Mouse (Mus musculus) heart, embryonic 13.5 days (tissue): ENCODE results near the gene Vkorc1. TPM values are rescaled to one million over a fixed set of nuclear protein-coding genes. Genes with fewer than 3 reads are reported as not detected.

Experiments
- ATAC-seq: fragments of 200-750 bp; cut with Nextera tagmentation; 2 replicates; pipeline ENCODE4 v1.8.0; 2017; ENCODE audit warnings: moderate TSS enrichment; ENCODE audit not compliant: insufficient number of reproducible peaks, low FRiP score, low TSS enrichment; ENCODE audit errors: extremely low read depth
- H3K27ac ChIP-seq: fragments of 300-500 bp; sonication (generic); replicated peaks from 2 replicates; pipeline ENCODE4 v1.5.1; 2015; ENCODE audit warnings: moderate library complexity, mild to moderate bottlenecking, inconsistent platforms
- H3K27me3 ChIP-seq: fragments of 300-500 bp; sonication (generic); replicated peaks from 2 replicates; pipeline ENCODE4 v1.6.1; 2015; ENCODE audit warnings: mild to moderate bottlenecking, inconsistent platforms
- H3K36me3 ChIP-seq: fragments of 300-500 bp; sonication (generic); 2 replicates; pipeline ENCODE4 v1.6.1; 2015; ENCODE audit warnings: mild to moderate bottlenecking, inconsistent platforms
- H3K4me1 ChIP-seq: fragments of 300-500 bp; sonication (generic); 2 replicates; pipeline ENCODE4 v1.6.1; 2015; ENCODE audit warnings: inconsistent platforms
- H3K4me2 ChIP-seq: fragments of 300-500 bp; sonication (generic); 2 replicates; pipeline ENCODE4 v1.6.1; 2015; ENCODE audit warnings: inconsistent platforms, mild to moderate bottlenecking, moderate library complexity
- H3K4me3 ChIP-seq: fragments of 300-500 bp; sonication (generic); 2 replicates; pipeline ENCODE4 v1.5.1; 2015; ENCODE audit warnings: moderate library complexity, mild to moderate bottlenecking, inconsistent platforms
- H3K9ac ChIP-seq: fragments of 300-500 bp; sonication (generic); 2 replicates; pipeline ENCODE4 v1.6.1; 2015; ENCODE audit warnings: inconsistent platforms, mild to moderate bottlenecking, moderate library complexity
- H3K9me3 ChIP-seq: fragments of 300-500 bp; sonication (generic); 2 replicates; pipeline ENCODE4 v1.6.1; 2016; ENCODE audit warnings: inconsistent platforms
- WGBS: fragments of 180-500 bp; shearing (Covaris S2); methylation state at CpG from one replicate; pipeline ENCODE4 v1.1.7; 2015; ENCODE audit warnings: mixed read lengths; 5-methylcytosine and 5-hydroxymethylcytosine counted together
- polyA plus RNA-seq: library from polyadenylated mRNA; unstranded; fragments of >200 nt; fragmentation: Nextera tagmentation; extraction: Ambion mirVana; gene quantifications from 2 replicates; pipeline ENCODE4 v1.2.1, GENCODE M21; 2015

Vkorc1 gene
- polyA plus RNA-seq, 1 experiment from 2014 or later, result 109 TPM

DNA sequence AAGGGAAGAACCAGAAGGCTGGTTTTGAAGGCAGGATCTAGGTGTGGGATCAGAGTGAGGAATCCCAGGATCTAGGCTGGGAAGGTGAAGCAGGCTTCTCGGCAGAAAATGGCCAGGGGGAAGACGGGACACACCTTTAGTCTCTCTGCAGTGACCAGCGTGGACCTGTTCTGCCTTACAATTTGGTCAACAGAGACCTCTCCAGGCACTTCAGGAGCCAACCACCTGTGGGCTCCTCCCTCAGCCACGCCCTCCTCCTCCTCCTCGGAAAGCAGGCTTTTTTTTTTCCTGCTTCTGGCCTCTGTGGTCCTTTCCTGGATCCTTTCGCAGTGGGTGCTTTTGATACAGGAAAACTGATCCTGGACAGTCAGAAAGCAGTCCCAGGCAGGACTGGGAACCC, 34.5 kb upstream of the Vkorc1 start, which contains the start of gene Prss8:
TSS of gene Prss8 (minus strand) at position 182 of the 400 bp plus-strand sequence.
- H3K27ac ChIP-seq, result no peak within 1 kb of the TSS
- H3K9ac ChIP-seq, result peak within 1 kb of the TSS; percentile 61
- no peaks in the 10 kb centered on the region for H3K9me3 ChIP-seq
- peaks cover 34% of the 10 kb centered on the region for H3K4me1 ChIP-seq
- H3K27me3 ChIP-seq, result peaks cover 29% of the 10 kb centered on the region
- H3K4me3 ChIP-seq, result peak within 1 kb of the TSS; percentile 40
- H3K4me2 ChIP-seq, result peak within 1 kb of the TSS; percentile 62
- ATAC-seq, result no peak
- WGBS, result 11% methylated on average over 6 of the region's 6 CpGs
- peaks cover 21% of the 10 kb centered on the region for H3K36me3 ChIP-seq

DNA sequence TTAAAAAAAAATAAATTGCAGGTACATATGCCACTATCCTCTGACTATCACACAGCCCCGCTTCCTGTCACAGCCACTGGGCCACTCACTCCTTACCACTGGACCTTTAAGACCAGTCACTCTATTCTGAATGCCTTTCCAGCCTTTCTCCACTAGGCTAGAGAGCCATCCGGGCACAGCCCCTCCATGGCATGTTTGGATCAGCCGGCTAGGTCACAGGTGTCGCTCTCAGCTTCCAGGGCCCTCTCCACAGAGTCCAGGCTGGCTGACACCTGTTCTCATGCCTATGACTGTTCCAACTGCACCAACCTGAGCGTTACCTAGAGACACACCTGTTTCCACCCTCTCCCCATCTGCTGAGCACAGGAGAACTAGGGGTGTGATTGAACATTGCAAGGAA, 33.2 kb upstream of the Vkorc1 start:
- peaks cover 29% of the 10 kb centered on the region for H3K27me3 ChIP-seq
- peak overlapping the region; percentile 62 for H3K4me2 ChIP-seq
- peaks cover 32% of the 10 kb centered on the region for H3K36me3 ChIP-seq
- H3K9ac ChIP-seq, result peak overlapping the region; percentile 61; the same call in 1 of the 2 replicates
- 40% methylated on average over 5 of the region's 5 CpGs for WGBS
- no peaks in the 10 kb centered on the region for H3K9me3 ChIP-seq
- no peak for ATAC-seq
- peaks cover 25% of the 10 kb centered on the region for H3K4me1 ChIP-seq
- H3K4me3 ChIP-seq, result peak overlapping the region; percentile 40; the same call in 1 of the 2 replicates
- H3K27ac ChIP-seq, result no peak overlapping the region

DNA sequence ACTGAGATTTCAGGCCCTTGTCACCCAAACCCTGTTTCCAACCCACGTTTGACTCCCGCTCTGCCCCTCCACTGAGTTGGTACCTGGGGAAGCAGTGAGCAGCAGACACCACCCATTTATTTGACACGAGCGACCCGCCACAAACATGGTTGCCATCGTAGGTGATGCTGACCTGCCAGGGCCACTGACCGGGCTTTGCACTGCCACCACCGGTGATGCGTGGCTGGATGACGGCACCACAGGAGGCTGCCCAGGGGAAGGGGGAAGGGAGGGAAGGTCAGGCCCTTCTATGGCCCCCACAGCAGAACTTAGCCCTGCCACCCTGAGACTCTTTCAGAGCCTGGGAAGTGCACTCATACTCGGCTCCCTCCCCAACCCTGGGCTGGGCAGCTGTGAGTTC, 32.3 kb upstream of the Vkorc1 start:
- Histone ChIP-seq H3K4me3 (no peak overlapping the region), H3K9ac (no peak overlapping the region), H3K4me2 (no peak overlapping the region), H3K9me3 (no peaks in the 10 kb centered on the region), H3K27ac (no peak overlapping the region), H3K27me3 (peaks cover 29% of the 10 kb centered on the region), H3K4me1 (peaks cover 25% of the 10 kb centered on the region), H3K36me3 (peaks cover 40% of the 10 kb centered on the region)
- 84% methylated on average over 11 of the region's 11 CpGs for WGBS
- no peak for ATAC-seq

DNA sequence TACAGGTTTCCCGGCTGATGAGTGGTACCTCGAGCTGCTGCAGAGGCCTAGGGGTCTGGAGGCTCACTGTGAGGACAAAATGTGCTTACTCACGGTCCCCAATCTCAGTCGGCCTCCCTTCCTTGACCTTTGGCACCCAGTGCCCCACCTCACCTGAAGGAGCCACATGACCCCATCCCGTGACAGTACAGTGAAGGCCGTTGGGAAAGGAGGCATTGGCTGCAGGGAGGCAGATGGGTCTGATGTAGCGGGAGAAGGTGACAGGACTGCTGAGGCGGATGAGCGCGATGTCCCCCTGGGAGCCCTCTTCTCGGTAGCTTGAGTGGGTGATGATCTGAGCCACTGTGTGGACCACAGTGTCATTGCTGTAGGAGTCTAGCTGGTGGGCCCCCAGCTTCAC, 31.4 kb upstream of the Vkorc1 start:
- H3K9ac ChIP-seq, result no peak overlapping the region
- H3K27me3 ChIP-seq, result peaks cover 29% of the 10 kb centered on the region
- no peak for ATAC-seq
- peaks cover 49% of the 10 kb centered on the region for H3K36me3 ChIP-seq
- no peak overlapping the region for H3K4me3 ChIP-seq
- H3K4me1 ChIP-seq, result peaks cover 21% of the 10 kb centered on the region
- H3K27ac ChIP-seq, result no peak overlapping the region
- no peaks in the 10 kb centered on the region for H3K9me3 ChIP-seq
- no peak overlapping the region for H3K4me2 ChIP-seq
- 81% methylated on average over 11 of the region's 11 CpGs for WGBS

DNA sequence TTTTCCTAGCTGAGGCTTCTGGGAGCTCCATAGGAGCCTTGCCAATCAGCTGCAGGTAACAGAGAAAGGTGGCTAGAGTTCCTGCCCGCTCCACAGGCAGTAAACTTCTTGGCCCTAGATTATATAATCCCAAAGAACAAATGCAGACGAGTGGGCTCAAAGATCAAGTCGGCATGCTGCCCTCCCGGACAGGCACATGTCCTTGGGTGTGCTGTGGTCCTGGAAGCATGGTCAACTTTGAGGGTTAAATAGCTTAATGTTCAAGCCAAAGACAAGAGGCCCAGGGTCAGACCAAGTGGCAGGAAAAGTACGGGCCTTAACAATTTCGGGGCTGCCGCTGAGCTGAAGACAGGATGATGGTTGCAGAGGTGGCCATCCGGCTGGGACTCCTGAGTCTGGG, 30.6 kb upstream of the Vkorc1 start:
- H3K36me3 ChIP-seq, result peaks cover 55% of the 10 kb centered on the region
- ATAC-seq, result no peak
- no peak overlapping the region for H3K4me2 ChIP-seq
- no peaks in the 10 kb centered on the region for H3K9me3 ChIP-seq
- WGBS, result 86% methylated on average over 8 of the region's 8 CpGs
- H3K27ac ChIP-seq, result no peak overlapping the region
- H3K4me1 ChIP-seq, result peaks cover 14% of the 10 kb centered on the region
- H3K9ac ChIP-seq, result no peak overlapping the region
- no peak overlapping the region for H3K4me3 ChIP-seq
- peaks cover 29% of the 10 kb centered on the region for H3K27me3 ChIP-seq

DNA sequence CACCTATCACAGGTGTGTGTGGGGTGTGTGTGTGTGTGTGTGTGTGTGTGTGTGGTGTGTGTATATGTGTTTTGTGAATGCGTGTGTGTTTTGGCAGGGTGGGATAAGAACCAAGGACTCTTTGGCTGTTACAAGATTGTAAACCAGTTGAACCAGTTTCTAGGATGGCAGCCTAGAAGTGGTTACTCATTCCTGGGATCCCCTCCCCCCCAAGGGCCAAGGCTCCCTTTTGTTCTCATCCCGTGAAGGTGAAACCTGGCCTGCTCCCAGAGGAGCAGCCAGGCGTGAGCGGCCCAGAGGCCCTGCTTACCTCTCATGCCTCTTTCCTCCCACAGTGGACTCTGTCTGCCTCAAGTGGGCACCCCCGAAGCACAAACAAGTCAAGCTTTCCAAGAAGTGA, 29.8 kb upstream of the Vkorc1 start:
- Histone ChIP-seq H3K27ac (no peak overlapping the region), H3K27me3 (peaks cover 24% of the 10 kb centered on the region), H3K36me3 (peaks cover 62% of the 10 kb centered on the region), H3K4me1 (peaks cover 14% of the 10 kb centered on the region), H3K9ac (no peak overlapping the region), H3K4me3 (no peak overlapping the region), H3K4me2 (no peak overlapping the region), H3K9me3 (no peaks in the 10 kb centered on the region)
- ATAC-seq, result no peak
- 76% methylated on average over 5 of the region's 5 CpGs for WGBS

DNA sequence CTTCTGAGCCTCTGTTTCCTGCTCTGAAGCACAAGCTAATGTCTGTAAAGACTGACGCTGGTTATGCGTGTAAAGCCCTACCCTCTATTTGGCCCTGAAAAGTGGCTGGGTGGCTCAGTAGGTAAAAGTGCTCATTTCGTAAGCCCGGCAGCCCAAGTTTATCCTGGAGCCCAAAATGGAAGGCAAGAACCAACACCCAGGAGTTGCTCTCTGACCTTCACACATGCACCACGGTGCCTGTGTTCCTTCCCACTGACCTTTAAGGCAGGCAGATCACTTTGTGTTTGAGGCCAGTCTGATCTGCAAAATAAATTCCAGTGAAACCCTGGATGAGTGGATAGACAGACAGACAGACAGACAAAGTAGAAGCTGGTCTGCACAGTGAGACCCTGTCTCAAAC, 28.3 kb upstream of the Vkorc1 start:
- no peaks in the 10 kb centered on the region for H3K9me3 ChIP-seq
- 82% methylated on average over 5 of the region's 5 CpGs for WGBS
- H3K4me1 ChIP-seq, result peaks cover 3% of the 10 kb centered on the region
- H3K27ac ChIP-seq, result no peak overlapping the region
- H3K4me3 ChIP-seq, result no peak overlapping the region
- H3K36me3 ChIP-seq, result peaks cover 65% of the 10 kb centered on the region
- no peak overlapping the region for H3K4me2 ChIP-seq
- H3K9ac ChIP-seq, result no peak overlapping the region
- H3K27me3 ChIP-seq, result peaks cover 9% of the 10 kb centered on the region
- ATAC-seq, result no peak

DNA sequence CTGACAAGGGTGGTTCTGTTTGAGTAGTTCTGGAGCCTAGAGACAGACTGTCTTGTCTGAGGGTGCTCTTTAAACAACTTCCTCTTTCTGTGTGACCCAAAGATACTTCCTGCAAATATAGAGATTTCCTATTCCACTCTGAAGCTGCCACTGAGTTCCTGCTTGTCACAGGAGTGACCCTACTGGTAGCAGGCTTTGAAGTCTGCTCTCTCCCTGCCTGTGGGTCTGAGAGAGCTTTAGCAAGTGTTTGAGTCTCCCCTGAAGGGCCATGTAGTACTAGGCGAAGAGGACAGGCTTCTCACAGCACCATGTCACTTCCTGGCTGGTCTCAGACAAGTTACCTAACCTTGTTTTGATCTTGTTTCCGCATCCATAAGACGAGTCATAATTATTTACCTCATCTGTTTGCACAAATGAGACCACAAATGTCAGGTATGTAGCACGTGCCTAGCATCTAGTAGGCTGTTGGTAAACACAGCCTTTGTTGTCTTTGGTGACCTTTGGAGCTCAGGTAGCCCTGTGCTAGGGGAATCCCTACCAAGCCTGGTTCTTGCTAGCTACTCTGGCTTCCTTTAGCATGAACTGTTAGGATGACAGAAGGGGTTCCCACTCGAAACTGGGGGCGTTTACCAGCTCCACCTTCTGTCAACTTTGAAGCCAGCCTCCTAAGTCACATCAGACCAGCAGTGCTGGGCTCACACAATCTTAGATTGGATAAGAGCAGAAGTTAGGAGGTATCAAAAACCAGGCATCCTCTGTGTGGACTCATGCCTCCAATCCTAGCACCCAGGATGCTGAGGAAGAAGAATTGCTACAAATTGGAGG, 27.2 kb upstream of the Vkorc1 start:
- WGBS, result 72% methylated on average over 6 of the region's 6 CpGs
- ATAC-seq, result no peak
- Histone ChIP-seq H3K9ac (no peak overlapping the region), H3K36me3 (peaks cover 73% of the 10 kb centered on the region), H3K27ac (no peak overlapping the region), H3K4me1 (no peaks in the 10 kb centered on the region), H3K9me3 (no peaks in the 10 kb centered on the region), H3K4me2 (no peak overlapping the region), H3K27me3 (no peaks in the 10 kb centered on the region; the same call in 1 of the 2 replicates), H3K4me3 (no peak overlapping the region)

DNA sequence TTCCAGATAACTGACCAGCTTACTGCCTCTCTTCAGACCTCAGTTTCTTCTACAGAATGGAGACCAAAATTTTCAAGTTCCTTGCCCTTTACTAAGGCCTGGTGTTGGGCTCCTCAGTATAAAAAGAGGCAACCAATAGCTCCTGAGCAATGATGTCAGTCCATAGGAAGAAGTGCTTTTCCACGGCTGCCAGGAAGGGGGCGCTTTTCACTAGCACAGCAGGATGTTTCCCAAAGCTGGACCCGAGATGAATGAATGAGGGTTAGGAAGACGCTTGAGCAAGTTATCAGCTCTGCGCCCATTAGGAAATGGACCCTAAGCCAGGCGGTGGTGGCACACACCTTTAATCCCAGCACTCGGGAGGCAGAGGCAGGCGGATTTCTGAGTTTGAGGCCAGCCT, 26.1 kb upstream of the Vkorc1 start:
- Histone ChIP-seq H3K27ac (no peak overlapping the region), H3K4me1 (no peaks in the 10 kb centered on the region), H3K36me3 (peaks cover 80% of the 10 kb centered on the region), H3K4me3 (no peak overlapping the region), H3K4me2 (no peak overlapping the region), H3K27me3 (no peaks in the 10 kb centered on the region; the same call in 1 of the 2 replicates), H3K9ac (no peak overlapping the region), H3K9me3 (no peaks in the 10 kb centered on the region)
- ATAC-seq, result no peak
- WGBS, result 64% methylated on average over 8 of the region's 8 CpGs

DNA sequence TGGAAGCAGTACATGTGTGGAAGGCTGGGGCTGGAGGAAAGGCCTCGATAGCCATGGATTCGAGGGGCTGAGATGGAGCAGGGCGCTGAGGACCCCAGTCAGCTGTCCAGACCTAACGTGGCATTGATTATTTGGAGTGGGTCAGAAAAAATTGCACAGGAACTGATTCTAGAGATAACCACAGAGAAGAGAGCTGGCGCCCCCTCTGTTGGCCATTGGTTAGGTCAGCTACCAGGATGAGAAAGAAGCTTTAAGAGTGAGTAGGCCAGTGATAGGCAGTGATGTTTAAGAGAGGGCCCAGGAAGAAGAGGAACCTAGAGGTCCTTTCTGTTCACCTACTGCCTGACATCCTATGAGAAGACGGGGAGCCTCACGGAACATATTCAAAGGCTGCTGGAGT, 23.9 kb upstream of the Vkorc1 start:
- peaks cover 77% of the 10 kb centered on the region for H3K36me3 ChIP-seq
- no peak overlapping the region for H3K9ac ChIP-seq
- H3K9me3 ChIP-seq, result no peaks in the 10 kb centered on the region
- WGBS, result 70% methylated on average over 7 of the region's 7 CpGs
- no peak overlapping the region for H3K27ac ChIP-seq
- H3K27me3 ChIP-seq, result no peaks in the 10 kb centered on the region
- no peaks in the 10 kb centered on the region for H3K4me1 ChIP-seq
- ATAC-seq, result no peak
- H3K4me2 ChIP-seq, result no peak overlapping the region
- no peak overlapping the region for H3K4me3 ChIP-seq

DNA sequence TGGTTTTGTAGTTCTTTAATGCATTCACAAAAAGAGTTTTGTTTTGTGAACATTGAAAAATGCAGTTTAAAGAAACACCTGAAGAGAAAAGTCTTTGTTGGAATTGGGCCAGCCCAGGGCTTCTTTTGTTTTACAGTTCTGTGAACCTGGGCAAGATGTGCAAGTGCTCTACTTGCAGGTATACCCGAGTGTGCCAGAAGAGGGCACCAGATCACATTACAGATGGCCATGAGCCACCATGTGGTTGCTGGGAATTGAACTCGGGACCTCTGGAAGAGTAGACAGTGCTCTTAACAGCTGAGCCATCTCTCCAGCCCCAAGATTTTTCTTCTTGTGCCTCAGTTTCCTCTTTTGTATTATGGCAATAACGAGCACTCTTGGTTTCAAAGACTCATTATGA, 22.8 kb upstream of the Vkorc1 start:
- no peaks in the 10 kb centered on the region for H3K27me3 ChIP-seq
- peaks cover 69% of the 10 kb centered on the region for H3K36me3 ChIP-seq
- no peaks in the 10 kb centered on the region for H3K9me3 ChIP-seq
- H3K4me1 ChIP-seq, result peaks cover 3% of the 10 kb centered on the region
- H3K9ac ChIP-seq, result no peak overlapping the region
- no peak overlapping the region for H3K4me3 ChIP-seq
- H3K4me2 ChIP-seq, result no peak overlapping the region
- H3K27ac ChIP-seq, result no peak overlapping the region
- ATAC-seq, result no peak
- 53% methylated on average over 3 of the region's 3 CpGs for WGBS

DNA sequence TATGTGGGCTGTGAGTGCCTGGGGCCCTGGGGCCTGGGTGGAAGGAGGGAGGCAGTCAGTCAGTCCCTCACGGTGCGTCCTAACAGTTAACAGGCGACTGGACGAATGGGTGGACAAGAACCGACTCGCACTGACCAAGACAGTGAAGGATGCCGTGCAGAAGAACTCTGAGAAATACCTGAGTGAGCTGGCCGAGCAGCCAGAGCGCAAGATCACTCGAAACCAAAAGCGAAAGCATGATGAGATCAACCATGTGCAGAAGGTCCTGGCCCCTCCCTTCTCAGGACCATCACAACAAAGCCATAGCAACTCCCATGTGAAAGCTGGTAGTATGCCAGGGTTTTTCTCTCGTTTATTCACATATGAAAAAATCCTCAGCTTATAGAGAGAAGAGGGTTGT, 19.9 kb upstream of the Vkorc1 start:
- peaks cover 42% of the 10 kb centered on the region for H3K36me3 ChIP-seq
- H3K27me3 ChIP-seq, result no peaks in the 10 kb centered on the region
- no peak for ATAC-seq
- no peak overlapping the region for H3K9ac ChIP-seq
- H3K27ac ChIP-seq, result no peak overlapping the region
- H3K9me3 ChIP-seq, result no peaks in the 10 kb centered on the region
- no peak overlapping the region for H3K4me2 ChIP-seq
- 90% methylated on average over 12 of the region's 12 CpGs for WGBS
- H3K4me3 ChIP-seq, result no peak overlapping the region
- peaks cover 14% of the 10 kb centered on the region for H3K4me1 ChIP-seq
